Mouse (Mus musculus): Measurements from ENCODE around the gene Gm45213.

Gene Gm45213

DNA sequence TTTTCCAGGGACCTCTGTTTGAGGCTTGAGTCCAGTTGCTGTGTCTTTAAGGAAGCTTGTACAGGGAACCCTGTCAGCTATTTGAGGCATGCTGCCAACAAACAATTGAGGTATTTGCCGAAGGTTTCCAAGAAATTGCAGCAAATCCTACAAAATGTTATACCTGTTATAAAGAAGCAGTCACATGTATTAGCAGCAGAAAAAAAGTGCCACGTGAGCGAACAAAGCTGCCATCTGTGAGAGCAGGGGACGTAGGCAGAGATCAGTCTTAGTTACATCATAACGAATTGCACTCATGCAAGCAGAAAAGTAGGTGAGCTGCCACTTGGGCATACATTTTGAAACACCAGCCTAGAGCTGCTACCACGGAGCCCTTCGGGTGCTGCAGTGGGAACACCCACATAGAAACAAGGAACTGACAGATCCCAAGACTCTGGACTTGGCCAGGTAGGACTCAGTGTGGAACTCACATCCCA lies 63.2 kb downstream of the Gm45213 start:
- no peak for DNase-seq (ENCODE audit: low spot score in 2 of 2)

GRCm38 (mm10) chr7:66107206-66107605 lies 63.8 kb downstream of the Gm45213 start:
- DNase-seq (ENCODE audit: low spot score in 2 of 2): no peak

GRCm38 (mm10) chr7:66107930-66108329 lies 64.5 kb downstream of the Gm45213 start:
- DNase-seq (ENCODE audit: low spot score in 2 of 2): no peak

DNA sequence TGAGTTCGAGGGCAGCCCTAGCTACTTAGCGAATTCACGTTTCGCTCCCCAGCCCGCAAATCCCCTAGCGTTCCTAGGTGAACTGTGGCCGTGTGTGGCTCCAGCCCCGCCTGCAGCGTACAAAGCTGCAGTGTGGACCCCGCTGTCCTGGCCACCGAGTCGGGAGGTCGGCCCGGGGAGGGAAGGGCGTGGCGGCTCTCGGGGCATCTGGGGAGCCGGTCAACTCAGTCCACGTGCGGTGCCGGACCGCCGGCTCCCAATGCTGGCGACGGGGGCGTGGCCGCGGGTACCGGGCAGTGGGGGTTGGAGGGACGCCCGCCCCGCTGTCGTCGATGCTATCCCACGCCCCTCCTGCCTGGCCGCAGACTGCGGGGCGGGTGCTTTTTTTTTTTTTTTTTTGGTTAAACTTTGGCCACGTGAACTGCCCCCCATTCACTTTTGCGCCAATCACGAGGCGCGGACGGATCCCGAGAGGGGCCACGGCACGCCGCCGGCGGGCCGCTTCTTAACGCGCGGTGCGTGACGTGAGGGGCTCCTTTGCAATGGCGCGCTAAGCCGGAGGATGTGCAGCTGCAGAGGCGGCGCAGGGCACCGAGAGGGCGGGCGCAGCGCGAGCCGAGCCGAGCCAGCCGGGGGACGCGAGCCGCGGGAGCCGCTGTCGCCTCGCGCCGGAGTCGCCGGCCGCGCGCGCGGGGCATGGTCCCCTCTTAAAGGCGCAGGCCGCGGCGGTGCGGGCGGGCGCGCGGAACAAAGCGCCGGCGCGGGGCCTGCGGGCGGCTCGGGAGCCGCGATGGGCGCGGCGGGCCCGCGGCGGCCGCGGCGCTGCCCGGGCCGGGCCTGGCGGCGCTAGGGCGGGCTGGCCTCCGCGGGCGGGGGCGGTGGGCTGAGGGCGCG lies 65.8 kb downstream of the Gm45213 start, which contains the start of gene Chsy1:
TSS of gene Chsy1 (plus strand) at position 555 of the 894 bp plus-strand sequence.
- peak; percentile 73 to 83 for DNase-seq (ENCODE audit: low spot score in 2 of 2)

- DNase-seq (ENCODE audit: low spot score in 2 of 2): peak; percentile 29 to 41
Observed at GRCm38 (mm10) chr7:66109855-66110635, 66.6 kb downstream of the Gm45213 start.

DNA sequence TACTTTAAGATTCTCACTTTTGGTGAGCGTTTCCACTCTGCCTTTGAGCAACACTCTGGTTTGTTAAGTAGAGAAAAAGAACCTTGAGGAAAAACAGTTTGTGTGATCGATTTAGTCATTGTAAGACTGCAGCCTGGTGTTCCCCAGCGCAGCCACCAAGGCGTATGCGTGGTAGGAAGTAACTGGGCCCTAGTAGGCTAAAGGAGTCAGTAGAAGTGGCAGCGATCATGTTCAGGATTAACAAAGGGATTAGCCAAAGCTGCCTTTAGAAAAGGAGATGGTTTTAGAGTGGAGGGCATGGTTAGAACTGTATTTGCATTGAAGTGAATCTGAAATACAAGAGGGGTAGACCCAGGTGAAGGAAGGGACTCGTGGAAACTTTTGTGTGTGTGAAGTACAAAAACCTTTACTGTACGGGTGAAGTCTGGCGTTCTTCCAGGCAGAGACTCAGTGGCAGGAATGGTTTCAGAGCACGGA lies 67.3 kb downstream of the Gm45213 start:
- no peak for DNase-seq (ENCODE audit: low spot score in 2 of 2)

- DNase-seq (ENCODE audit: low spot score in 2 of 2): no peak
Observed at GRCm38 (mm10) chr7:66111211-66111610, 67.8 kb downstream of the Gm45213 start.
